Mouse (Mus musculus): ENCODE measurements around the gene Rabepk.
"Not testable (repeated sequence)": the region's sequence is repeated elsewhere in the genome, so short reads cannot be mapped to it uniquely, and the experiment has no call there.

The Rabepk gene

GRCm38 (mm10) chr2:34799357-34800256, at the start of gene Rabepk:
Gene Rabepk (minus strand): TSS chr2:34799912.
- DNase-seq (ENCODE audit: low spot score): peak; percentile 89

GRCm38 (mm10) chr2:34847702-34848101, 48.0 kb upstream of the Rabepk start:
- DNase-seq (ENCODE audit: low spot score): no peak

GRCm38 (mm10) chr2:34843211-34843939, 43.7 kb upstream of the Rabepk start:
- DNase-seq (ENCODE audit: low spot score): no peak

GRCm38 (mm10) chr2:34841706-34842105, 42.0 kb upstream of the Rabepk start:
- no peak for DNase-seq (ENCODE audit: low spot score)

GRCm38 (mm10) chr2:34840143-34840542, 40.4 kb upstream of the Rabepk start:
- DNase-seq (ENCODE audit: low spot score): not testable (repeated sequence)

- DNase-seq (ENCODE audit: low spot score): no peak
Measured at GRCm38 (mm10) chr2:34835669-34836068, 36.0 kb upstream of the Rabepk start.

DNA sequence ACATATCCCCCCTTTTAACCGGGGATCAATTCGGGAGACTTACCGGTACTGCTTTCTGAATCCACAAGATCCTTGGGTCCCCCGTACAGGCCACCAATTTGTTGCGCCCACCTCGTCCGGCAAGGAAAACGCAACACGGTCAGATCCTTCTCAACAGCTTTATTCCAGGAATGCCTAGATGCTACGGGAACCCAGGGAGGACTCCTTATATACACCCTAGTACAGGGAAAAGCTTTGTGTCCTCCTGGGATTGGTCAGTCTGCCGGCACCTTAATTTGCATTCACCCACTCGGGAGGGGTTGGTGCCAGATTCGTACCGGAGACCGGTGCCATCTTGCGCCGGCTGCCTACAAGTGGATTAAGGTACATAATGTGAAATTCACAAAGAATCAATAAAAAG, 33.9 kb upstream of the Rabepk start:
- no peak for DNase-seq (ENCODE audit: low spot score)

- not testable (repeated sequence) for DNase-seq (ENCODE audit: low spot score)
Measured at GRCm38 (mm10) chr2:34832766-34833457, 33.2 kb upstream of the Rabepk start, which contains the start of gene Gm34653. Gene Gm34653 (plus strand): TSS chr2:34833007.

DNA sequence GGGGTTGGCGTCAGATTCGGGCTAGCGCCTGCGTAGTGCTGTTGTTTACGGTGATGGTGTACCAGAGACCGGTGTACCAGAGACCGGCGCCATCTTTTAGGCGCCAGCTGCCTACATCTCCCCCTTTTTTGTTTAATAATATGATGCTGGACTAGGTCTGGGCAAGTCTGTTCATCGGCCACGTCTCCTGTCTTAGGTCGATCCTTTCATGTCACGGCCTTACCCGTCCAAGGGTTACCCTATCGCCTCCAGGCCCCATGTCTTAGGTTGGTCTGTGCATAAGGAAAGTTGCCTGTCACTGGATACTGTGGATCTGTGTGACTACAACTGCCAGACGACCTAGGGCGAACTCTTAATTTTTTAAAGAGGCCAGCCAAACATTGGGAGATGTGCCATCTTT, 30.4 kb upstream of the Rabepk start:
- DNase-seq (ENCODE audit: low spot score): not testable (repeated sequence)

DNA sequence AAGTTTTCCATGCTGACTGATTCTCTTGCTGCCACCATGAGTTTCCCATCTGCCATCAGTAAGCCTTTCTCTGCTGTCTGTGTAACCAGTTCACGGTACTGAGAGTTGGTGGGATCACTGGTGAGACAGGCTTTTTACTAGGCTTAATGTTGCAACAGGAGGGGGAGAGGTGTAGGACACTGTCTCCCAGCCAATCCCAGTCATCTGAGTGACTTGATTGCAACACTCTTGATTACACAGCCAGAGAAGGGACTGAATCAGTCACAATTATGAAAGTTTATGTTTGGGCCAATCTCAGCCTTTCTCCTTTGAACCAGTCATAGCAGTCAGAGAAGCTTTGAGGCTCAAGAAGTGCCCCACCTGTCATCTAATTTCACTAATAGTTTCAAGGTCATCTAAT, 28.3 kb upstream of the Rabepk start:
- DNase-seq (ENCODE audit: low spot score): no peak

- no peak for DNase-seq (ENCODE audit: low spot score)
Measured at GRCm38 (mm10) chr2:34827591-34827990, 27.9 kb upstream of the Rabepk start.

GRCm38 (mm10) chr2:34826460-34827231, 26.9 kb upstream of the Rabepk start:
- DNase-seq (ENCODE audit: low spot score): no peak

DNA sequence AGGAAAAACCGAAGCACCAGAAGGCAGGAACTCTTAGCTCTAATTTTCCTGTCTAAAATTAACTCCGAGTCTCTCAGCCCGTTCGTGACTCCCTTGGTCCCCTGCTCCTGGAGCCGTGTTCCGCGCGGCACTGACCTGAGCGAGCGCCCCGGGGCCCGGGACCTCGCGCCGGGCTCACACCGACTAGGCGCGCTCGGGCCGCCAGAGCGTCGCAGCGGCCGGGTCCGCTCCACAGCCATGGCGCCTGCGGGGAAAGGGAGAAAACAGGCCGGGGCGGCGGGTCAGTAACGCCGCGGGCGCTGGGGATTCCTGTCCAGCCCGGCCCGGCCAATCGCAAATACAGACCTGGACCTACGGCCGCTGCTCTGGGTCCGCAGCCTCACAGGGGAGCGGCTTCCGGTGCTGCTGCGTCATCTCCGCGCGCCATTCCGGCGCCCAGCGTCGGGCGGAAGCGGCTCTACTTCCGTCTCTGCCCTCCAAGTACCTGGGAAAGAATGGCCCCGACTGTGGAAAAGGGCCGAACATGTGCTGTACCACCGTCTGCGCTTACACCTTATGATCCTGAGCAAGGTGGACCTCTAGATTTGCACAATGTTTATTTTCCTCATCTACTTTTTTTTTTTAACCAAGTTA, 26.2 kb upstream of the Rabepk start, which contains the start of gene Fbxw2:
Gene Fbxw2, minus strand, starts transcription at position 485 of the 633 bp plus-strand sequence.
- peak; percentile 92 for DNase-seq (ENCODE audit: low spot score)

- DNase-seq (ENCODE audit: low spot score): no peak
Measured at GRCm38 (mm10) chr2:34818492-34818891, 18.8 kb upstream of the Rabepk start.

- not testable (repeated sequence) for DNase-seq (ENCODE audit: low spot score)
Measured at GRCm38 (mm10) chr2:34815893-34816292, 16.2 kb upstream of the Rabepk start.

- DNase-seq (ENCODE audit: low spot score): no peak
Measured at GRCm38 (mm10) chr2:34812706-34813105, 13.0 kb upstream of the Rabepk start.

DNA sequence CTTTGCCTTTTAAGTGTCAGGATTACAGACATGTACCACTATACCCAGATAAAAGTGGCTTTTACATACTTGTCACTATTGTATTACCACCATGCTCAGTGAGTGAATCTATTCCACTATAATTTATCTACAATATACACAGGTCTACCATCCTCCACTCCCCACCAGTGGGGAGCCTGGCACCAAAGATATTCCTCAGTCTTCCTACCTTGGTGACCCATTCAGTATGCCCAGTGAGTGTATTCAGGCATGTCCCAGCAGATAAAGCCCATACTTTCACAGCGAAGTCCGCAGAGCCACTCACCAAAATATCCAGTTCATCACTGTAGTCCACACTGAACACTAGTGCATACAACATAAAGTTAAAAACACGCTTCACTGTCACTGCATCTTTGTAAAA, 11.1 kb upstream of the Rabepk start:
- DNase-seq (ENCODE audit: low spot score): no peak

GRCm38 (mm10) chr2:34809568-34809967, 9.9 kb upstream of the Rabepk start:
- no peak for DNase-seq (ENCODE audit: low spot score)

DNA sequence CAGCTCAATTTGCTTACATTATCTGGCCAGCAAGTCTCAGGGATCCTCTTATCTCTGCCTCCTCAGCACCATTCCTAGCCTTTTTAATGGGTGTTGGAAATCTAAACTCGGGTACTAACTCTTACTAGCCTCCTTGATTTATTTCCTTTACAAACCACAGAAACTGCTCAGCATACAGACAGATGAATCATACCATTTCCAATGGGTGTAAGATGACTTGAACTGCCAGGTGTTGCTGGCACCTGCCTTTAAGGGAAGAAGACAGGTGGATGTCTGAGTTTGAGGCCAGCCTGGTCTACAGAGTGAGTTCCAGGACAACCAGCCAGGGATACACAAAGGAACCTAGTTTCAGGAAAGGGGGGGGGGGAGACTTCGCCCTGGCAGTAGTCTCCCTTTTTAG, 8.3 kb upstream of the Rabepk start:
- no peak for DNase-seq (ENCODE audit: low spot score)

- DNase-seq (ENCODE audit: low spot score): no peak
Measured at GRCm38 (mm10) chr2:34805364-34805950, 5.7 kb upstream of the Rabepk start.

DNA sequence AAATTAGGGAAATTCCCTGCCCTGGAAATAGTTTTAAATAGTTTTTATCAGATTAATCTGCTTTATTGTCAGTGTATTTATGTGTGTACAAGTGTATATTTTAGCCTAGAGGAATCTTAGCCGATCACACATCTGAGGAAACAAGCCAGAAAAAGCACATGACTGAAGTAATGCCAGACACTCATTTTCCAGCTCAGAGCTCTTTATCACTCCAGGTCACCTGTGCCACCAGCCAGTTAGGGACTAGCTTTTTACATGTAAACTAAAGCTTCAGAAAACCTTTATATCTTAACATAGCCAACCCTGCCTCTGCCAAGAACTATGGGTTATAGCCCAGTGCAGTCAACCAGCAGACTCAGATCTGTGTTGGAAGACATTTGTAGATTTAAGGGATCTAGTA, 5.1 kb upstream of the Rabepk start:
- no peak for DNase-seq (ENCODE audit: low spot score)

Measured in yolk sac, embryonic 10.5 days (tissue).